ENCODE assay signal across 36 mouse cellular contexts in the genomic region with DNA sequence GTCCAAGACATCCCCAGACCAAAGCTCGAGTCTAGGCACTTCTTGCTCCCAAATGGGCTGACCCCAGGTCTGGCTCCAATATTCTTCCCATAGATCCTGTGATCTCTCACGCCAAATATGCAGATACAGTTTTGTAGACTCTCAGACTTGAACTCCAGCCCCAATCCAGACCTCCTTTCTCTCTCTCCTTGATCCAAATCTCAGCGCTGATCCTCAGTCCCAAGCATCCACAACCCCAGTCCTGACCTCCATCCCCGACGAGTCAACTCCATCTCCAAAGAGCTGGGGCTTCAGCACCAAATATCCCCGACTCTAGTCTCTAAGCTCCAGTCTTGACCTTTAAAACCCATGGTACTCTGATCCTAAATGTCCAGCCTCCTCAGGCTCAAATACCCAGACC. TPM values are rescaled to one million over a fixed set of nuclear protein-coding genes. Genes with fewer than 3 reads are reported as not detected.
A peak's percentile ranks its signal among the peaks of the same experiment; 100 is the strongest.
DNase-seq lines count a peak whose midpoint lies in the region; ATAC-seq and TF ChIP-seq lines count a peak whose summit lies in the region.
"Had no signal": no experiment of that assay in that cellular context is flagged by ENCODE, and none has a peak within 500 bp of the region (broad histone marks: within the 10 kb centered on the region; RNA-seq: fewer than 3 reads in every experiment).

No protein-coding gene starts in this region.

- no peak overlapping the region for H3K27ac ChIP-seq in forebrain, embryonic 13.5 days
- H3K27ac ChIP-seq in forebrain, postnatal 0 days (ENCODE audit: low read depth, low read length) = no peak overlapping the region
- H3K27ac ChIP-seq in midbrain, embryonic 10.5 days (replicated peaks) = no peak overlapping the region
- H3K27ac ChIP-seq in midbrain, postnatal 0 days (ENCODE audit: low read depth, low read length) = no peak overlapping the region
- no peak overlapping the region for H3K27ac ChIP-seq in embryonic facial prominence, embryonic 10.5 days (replicated peaks)
- H3K27ac ChIP-seq in hindbrain, postnatal 0 days = no peak overlapping the region
- H3K27ac ChIP-seq: kidney, postnatal 0 days; left cerebral cortex, adult 2 months; neural tube, embryonic 12.5 days had no signal

- 4% methylated on average over 6 of the region's 6 CpGs for WGBS in forebrain, embryonic 13.5 days
- WGBS in forebrain, postnatal 0 days = 5% methylated on average over 6 of the region's 6 CpGs
- 8% methylated on average over 6 of the region's 6 CpGs for WGBS in midbrain, embryonic 10.5 days
- 3% methylated on average over 6 of the region's 6 CpGs for WGBS in midbrain, postnatal 0 days
- WGBS in embryonic facial prominence, embryonic 10.5 days = 4% methylated on average over 6 of the region's 6 CpGs
- whole genome bisulfite sequencing in hindbrain, postnatal 0 days = 10% methylated on average over 6 of the region's 6 CpGs

- no peaks in the 10 kb centered on the region for H3K9me3 ChIP-seq in forebrain, embryonic 13.5 days (replicated peaks)
- no peaks in the 10 kb centered on the region for H3K9me3 ChIP-seq in forebrain, postnatal 0 days (ENCODE audit: low read length)
- no peaks in the 10 kb centered on the region for H3K9me3 ChIP-seq in midbrain, embryonic 10.5 days (replicated peaks)
- no peaks in the 10 kb centered on the region for H3K9me3 ChIP-seq in midbrain, postnatal 0 days (ENCODE audit: low read length)
- no peaks in the 10 kb centered on the region for H3K9me3 ChIP-seq in embryonic facial prominence, embryonic 10.5 days
- H3K9me3 ChIP-seq in hindbrain, postnatal 0 days (ENCODE audit: low read length) = no peaks in the 10 kb centered on the region
- H3K9me3 ChIP-seq: G1E; neural tube, embryonic 12.5 days had no signal

- no peak for TF ChIP-seq CTCF in forebrain, postnatal 0 days (IDR thresholded peaks at IDR 0.05; ENCODE audit: low read depth)
- TF ChIP-seq CTCF in midbrain, postnatal 0 days (IDR thresholded peaks at IDR 0.05) = no peak
- no peak for TF ChIP-seq CTCF in hindbrain, postnatal 0 days (IDR thresholded peaks at IDR 0.05; ENCODE audit: low read depth)

- H3K36me3 ChIP-seq in forebrain, embryonic 13.5 days (ENCODE audit: poor library complexity, severe bottlenecking) = no peaks in the 10 kb centered on the region
- no peaks in the 10 kb centered on the region for H3K36me3 ChIP-seq in forebrain, postnatal 0 days (ENCODE audit: insufficient read depth)
- no peaks in the 10 kb centered on the region for H3K36me3 ChIP-seq in midbrain, embryonic 10.5 days
- H3K36me3 ChIP-seq in midbrain, postnatal 0 days (ENCODE audit: insufficient read depth, low read length) = no peaks in the 10 kb centered on the region
- no peaks in the 10 kb centered on the region for H3K36me3 ChIP-seq in embryonic facial prominence, embryonic 10.5 days (replicated peaks)
- H3K36me3 ChIP-seq in hindbrain, postnatal 0 days (ENCODE audit: insufficient read depth, low read length) = no peaks in the 10 kb centered on the region
- H3K36me3 ChIP-seq: G1E; neural tube, embryonic 12.5 days had no signal

- H3K9ac ChIP-seq in forebrain, embryonic 13.5 days = no peak overlapping the region
- no peak overlapping the region for H3K9ac ChIP-seq in forebrain, postnatal 0 days
- H3K9ac ChIP-seq in midbrain, postnatal 0 days (replicated peaks; ENCODE audit: low read length, poor library complexity, severe bottlenecking) = no peak overlapping the region
- no peak overlapping the region for H3K9ac ChIP-seq in hindbrain, postnatal 0 days (replicated peaks; ENCODE audit: low read length)

- peaks cover 98% of the 10 kb centered on the region for H3K27me3 ChIP-seq in forebrain, embryonic 13.5 days
- peaks cover 77% of the 10 kb centered on the region for H3K27me3 ChIP-seq in forebrain, postnatal 0 days (ENCODE audit: insufficient read depth, low read length)
- peaks cover 100% of the 10 kb centered on the region for H3K27me3 ChIP-seq in midbrain, embryonic 10.5 days (ENCODE audit: low read depth, poor library complexity, severe bottlenecking)
- H3K27me3 ChIP-seq in midbrain, postnatal 0 days (ENCODE audit: insufficient read depth, low read length) = peaks cover 69% of the 10 kb centered on the region
- peaks cover 100% of the 10 kb centered on the region for H3K27me3 ChIP-seq in embryonic facial prominence, embryonic 10.5 days (replicated peaks; ENCODE audit: low read depth, poor library complexity, severe bottlenecking)
- peaks cover 70% of the 10 kb centered on the region for H3K27me3 ChIP-seq in hindbrain, postnatal 0 days (ENCODE audit: insufficient read depth, low read length)

- H3K4me1 ChIP-seq in forebrain, embryonic 13.5 days = peaks cover 13% of the 10 kb centered on the region
- H3K4me1 ChIP-seq in forebrain, postnatal 0 days (ENCODE audit: insufficient read depth) = no peaks in the 10 kb centered on the region
- H3K4me1 ChIP-seq in midbrain, embryonic 10.5 days = peaks cover 39% of the 10 kb centered on the region
- peaks cover 6% of the 10 kb centered on the region; the same call in 1 of the 2 replicates for H3K4me1 ChIP-seq in midbrain, postnatal 0 days (ENCODE audit: insufficient read depth, low read length)
- peaks cover 19% of the 10 kb centered on the region for H3K4me1 ChIP-seq in embryonic facial prominence, embryonic 10.5 days
- no peaks in the 10 kb centered on the region for H3K4me1 ChIP-seq in hindbrain, postnatal 0 days (ENCODE audit: insufficient read depth, low read length)

- H3K4me3 ChIP-seq in forebrain, embryonic 13.5 days = peak overlapping the region; percentile 39; the same call in 1 of the 2 replicates
- H3K4me3 ChIP-seq in forebrain, postnatal 0 days (ENCODE audit: low read depth, low read length) = no peak overlapping the region
- H3K4me3 ChIP-seq in midbrain, embryonic 10.5 days = peak overlapping the region; percentile 57
- H3K4me3 ChIP-seq in midbrain, postnatal 0 days (ENCODE audit: low read depth, low read length) = no peak overlapping the region
- peak overlapping the region; percentile 57; the same call in 1 of the 2 replicates for H3K4me3 ChIP-seq in embryonic facial prominence, embryonic 10.5 days
- H3K4me3 ChIP-seq in hindbrain, postnatal 0 days (ENCODE audit: low read length) = no peak overlapping the region
- H3K4me3 ChIP-seq: left cerebral cortex, adult 2 months had no signal

- DNase-seq in forebrain, postnatal 0 days = no peak
- DNase-seq in midbrain, embryonic 10.5 days (ENCODE audit: low spot score) = no peak
- no peak for DNase-seq in midbrain, postnatal 0 days (ENCODE audit: low spot score)
- DNase-seq in embryonic facial prominence, embryonic 10.5 days (ENCODE audit: low spot score) = no peak
- no peak for DNase-seq in hindbrain, postnatal 0 days (ENCODE audit: low spot score)
- DNase-seq in right cerebral cortex, adult 18-20 months = no peak
- DNase-seq in right cerebral cortex, postnatal 36 days (ENCODE audit: low spot score in 2 of 2) = no peak
- DNase-seq: cerebellum, adult 11 months; cerebellum, adult 9-11 months; kidney, adult 18-20 months; left cerebral cortex, postnatal 4 days; lung, adult 18-20 months; lung, postnatal 14 days; thymus, adult 18-20 months; thymus, postnatal 4 days had no signal

- H3K4me2 ChIP-seq in forebrain, embryonic 13.5 days = no peak overlapping the region; the same call in 1 of the 2 replicates
- H3K4me2 ChIP-seq in forebrain, postnatal 0 days (ENCODE audit: low read depth) = no peak overlapping the region
- H3K4me2 ChIP-seq in midbrain, postnatal 0 days (ENCODE audit: low read depth, low read length, poor library complexity, severe bottlenecking) = no peak overlapping the region
- 0 out of 2 replicates have a peak overlapping the region, but pooled peaks have one; percentile 69 for H3K4me2 ChIP-seq in hindbrain, postnatal 0 days (ENCODE audit: low read depth, low read length)

- ATAC-seq in forebrain, embryonic 13.5 days = no peak
- no peak for ATAC-seq in forebrain, postnatal 0 days
- ATAC-seq in midbrain, postnatal 0 days (ENCODE audit: low FRiP score) = no peak
- ATAC-seq in hindbrain, postnatal 0 days = no peak
- ATAC-seq: forebrain, embryonic 16.5 days; Patski had no signal

RNA-seq across cellular contexts. Expression of a gene that starts 0.7 kb away (rescaled TPM):
- polyA plus RNA-seq in forebrain, embryonic 13.5 days (2015; fragmentation: Nextera tagmentation; extraction: Ambion mirVana) = 0.43 and 1.0 TPM in 2 replicates
- total RNA-seq in forebrain, postnatal 0 days (2014; rRNA removed) = 0.54 and 2.1 TPM in 2 replicates
- 0.33 and 0.97 TPM in 2 replicates for polyA plus RNA-seq in forebrain, postnatal 0 days (2015; fragmentation: Nextera tagmentation; extraction: Ambion mirVana)
- polyA plus RNA-seq in midbrain, embryonic 10.5 days (2016; fragmentation: Nextera tagmentation; extraction: Ambion mirVana) = 0.63 and 0.81 TPM in 2 replicates
- 6.4 and 9.0 TPM in 2 replicates for total RNA-seq in midbrain, postnatal 0 days (2014; rRNA removed)
- polyA plus RNA-seq in midbrain, postnatal 0 days (2015; fragmentation: Nextera tagmentation; extraction: Ambion mirVana) = 3.8 and 4.2 TPM in 2 replicates
- 0.17 TPM in 1 of 2 replicates, not detected in the other for polyA plus RNA-seq in embryonic facial prominence, embryonic 10.5 days (2016; fragmentation: Nextera tagmentation; extraction: Ambion mirVana)
- total RNA-seq in hindbrain, postnatal 0 days (2014; rRNA removed) = 0.90 and 6.6 TPM in 2 replicates
- polyA plus RNA-seq in hindbrain, postnatal 0 days (2015; fragmentation: Nextera tagmentation; extraction: Ambion mirVana) = 2.4 TPM in 2 replicates
- total RNA-seq: adrenal gland, adult 18-20 months; adrenal gland, postnatal 4 days; common myeloid progenitor, adult 5-6 weeks; G1E; gastrocnemius, postnatal 4 days; heart, adult 8-10 months; heart, postnatal 25 days; layer of hippocampus, postnatal 10 days; left cerebral cortex, adult 2 months; left cerebral cortex, postnatal 4 days; megakaryocyte progenitor cell, adult 5-6 weeks had no signal
- polyA plus RNA-seq: CD4-positive, CD25-positive, alpha-beta regulatory T cell, adult 4 months; G1E; heart, embryonic 14.5 days; inflammation-experienced regulatory T-cells, adult 6 months; kidney, postnatal 0 days; liver, embryonic 11.5 days; Patski; small intestine, adult 2 months; stomach, embryonic 16.5 days had no signal

RNA-seq across cellular contexts. Expression of a gene that starts 28.9 kb away (rescaled TPM):
- polyA plus RNA-seq in forebrain, embryonic 13.5 days (2015; fragmentation: Nextera tagmentation; extraction: Ambion mirVana) = 128 and 138 TPM in 2 replicates
- 359 and 362 TPM in 2 replicates for total RNA-seq in forebrain, postnatal 0 days (2014; rRNA removed)
- 393 and 448 TPM in 2 replicates for polyA plus RNA-seq in forebrain, postnatal 0 days (2015; fragmentation: Nextera tagmentation; extraction: Ambion mirVana)
- 89.0 and 109 TPM in 2 replicates for polyA plus RNA-seq in midbrain, embryonic 10.5 days (2016; fragmentation: Nextera tagmentation; extraction: Ambion mirVana)
- total RNA-seq in midbrain, postnatal 0 days (2014; rRNA removed) = 516 and 704 TPM in 2 replicates
- polyA plus RNA-seq in midbrain, postnatal 0 days (2015; fragmentation: Nextera tagmentation; extraction: Ambion mirVana) = 466 and 515 TPM in 2 replicates
- 69.5 and 76.1 TPM in 2 replicates for polyA plus RNA-seq in embryonic facial prominence, embryonic 10.5 days (2016; fragmentation: Nextera tagmentation; extraction: Ambion mirVana)
- 705 and 708 TPM in 2 replicates for total RNA-seq in hindbrain, postnatal 0 days (2014; rRNA removed)
- polyA plus RNA-seq in hindbrain, postnatal 0 days (2015; fragmentation: Nextera tagmentation; extraction: Ambion mirVana) = 497 and 530 TPM in 2 replicates

RNA-seq across cellular contexts. Expression of a gene that starts 40.9 kb away (rescaled TPM):
- polyA plus RNA-seq in forebrain, embryonic 13.5 days (2015; fragmentation: Nextera tagmentation; extraction: Ambion mirVana) = 54.2 and 54.9 TPM in 2 replicates
- total RNA-seq in forebrain, postnatal 0 days (2014; rRNA removed) = 24.5 and 30.3 TPM in 2 replicates
- polyA plus RNA-seq in forebrain, postnatal 0 days (2015; fragmentation: Nextera tagmentation; extraction: Ambion mirVana) = 16.7 and 26.8 TPM in 2 replicates
- polyA plus RNA-seq in midbrain, embryonic 10.5 days (2016; fragmentation: Nextera tagmentation; extraction: Ambion mirVana) = 60.4 and 62.5 TPM in 2 replicates
- 19.1 and 27.5 TPM in 2 replicates for total RNA-seq in midbrain, postnatal 0 days (2014; rRNA removed)
- polyA plus RNA-seq in midbrain, postnatal 0 days (2015; fragmentation: Nextera tagmentation; extraction: Ambion mirVana) = 29.0 and 33.0 TPM in 2 replicates
- polyA plus RNA-seq in embryonic facial prominence, embryonic 10.5 days (2016; fragmentation: Nextera tagmentation; extraction: Ambion mirVana) = 79.9 and 87.0 TPM in 2 replicates
- 16.9 and 33.6 TPM in 2 replicates for total RNA-seq in hindbrain, postnatal 0 days (2014; rRNA removed)
- 33.9 and 39.0 TPM in 2 replicates for polyA plus RNA-seq in hindbrain, postnatal 0 days (2015; fragmentation: Nextera tagmentation; extraction: Ambion mirVana)

RNA-seq across cellular contexts. Expression of a gene that starts 46.5 kb away (rescaled TPM):
- polyA plus RNA-seq in forebrain, embryonic 13.5 days (2015; fragmentation: Nextera tagmentation; extraction: Ambion mirVana) = 0.18 TPM in 1 of 2 replicates, not detected in the other
- 0.15 and 0.33 TPM in 2 replicates for total RNA-seq in forebrain, postnatal 0 days (2014; rRNA removed)
- 0.47 and 0.54 TPM in 2 replicates for polyA plus RNA-seq in forebrain, postnatal 0 days (2015; fragmentation: Nextera tagmentation; extraction: Ambion mirVana)
- 0.15 and 0.23 TPM in 2 replicates for polyA plus RNA-seq in midbrain, embryonic 10.5 days (2016; fragmentation: Nextera tagmentation; extraction: Ambion mirVana)
- total RNA-seq in midbrain, postnatal 0 days (2014; rRNA removed) = 0.27 and 0.42 TPM in 2 replicates
- polyA plus RNA-seq in midbrain, postnatal 0 days (2015; fragmentation: Nextera tagmentation; extraction: Ambion mirVana) = 0.82 and 0.85 TPM in 2 replicates
- 0.26 and 0.40 TPM in 2 replicates for polyA plus RNA-seq in embryonic facial prominence, embryonic 10.5 days (2016; fragmentation: Nextera tagmentation; extraction: Ambion mirVana)
- total RNA-seq in hindbrain, postnatal 0 days (2014; rRNA removed) = 0.10 and 0.11 TPM in 2 replicates
- 0.63 and 0.93 TPM in 2 replicates for polyA plus RNA-seq in hindbrain, postnatal 0 days (2015; fragmentation: Nextera tagmentation; extraction: Ambion mirVana)
- total RNA-seq: common myeloid progenitor, adult 5-6 weeks; layer of hippocampus, postnatal 10 days had no signal
- polyA plus RNA-seq: heart, embryonic 14.5 days; liver, embryonic 11.5 days; Patski had no signal

RNA-seq across cellular contexts. Expression of a gene that starts 59.5 kb away (rescaled TPM):
- polyA plus RNA-seq in forebrain, embryonic 13.5 days (2015; fragmentation: Nextera tagmentation; extraction: Ambion mirVana) = 1,732 and 1,934 TPM in 2 replicates
- 581 and 723 TPM in 2 replicates for total RNA-seq in forebrain, postnatal 0 days (2014; rRNA removed)
- 1,350 and 1,888 TPM in 2 replicates for polyA plus RNA-seq in forebrain, postnatal 0 days (2015; fragmentation: Nextera tagmentation; extraction: Ambion mirVana)
- polyA plus RNA-seq in midbrain, embryonic 10.5 days (2016; fragmentation: Nextera tagmentation; extraction: Ambion mirVana) = 1,942 and 2,205 TPM in 2 replicates
- 364 and 448 TPM in 2 replicates for total RNA-seq in midbrain, postnatal 0 days (2014; rRNA removed)
- 1,202 and 1,286 TPM in 2 replicates for polyA plus RNA-seq in midbrain, postnatal 0 days (2015; fragmentation: Nextera tagmentation; extraction: Ambion mirVana)
- polyA plus RNA-seq in embryonic facial prominence, embryonic 10.5 days (2016; fragmentation: Nextera tagmentation; extraction: Ambion mirVana) = 2,181 and 2,235 TPM in 2 replicates
- total RNA-seq in hindbrain, postnatal 0 days (2014; rRNA removed) = 483 and 611 TPM in 2 replicates
- polyA plus RNA-seq in hindbrain, postnatal 0 days (2015; fragmentation: Nextera tagmentation; extraction: Ambion mirVana) = 1,228 and 1,333 TPM in 2 replicates

Comparison
In these comparisons a context has a peak if more than half of its experiments do, and no peak if none do; other contexts are left out.
1. H3K4me3 ChIP-seq: peak in forebrain, embryonic 13.5 days (single experiment), midbrain, embryonic 10.5 days (single experiment) and embryonic facial prominence, embryonic 10.5 days (single experiment); none in forebrain, postnatal 0 days (single experiment), midbrain, postnatal 0 days (single experiment) and hindbrain, postnatal 0 days (single experiment).